Mouse (Mus musculus): ENCODE measurements around the gene Gfer.

- TF ChIP-seq CTCF (IDR thresholded peaks at IDR 0.05) (no peak), EP300 (IDR thresholded peaks at IDR 0.05; ENCODE audit: insufficient read depth, low read depth, low read length) (no peak), POLR2A (IDR thresholded peaks at IDR 0.05; ENCODE audit: insufficient read depth, low read depth, low read length) (no peak)
These were observed 488 bp downstream of the Gfer start for GRCm38 (mm10) chr17:24695326-24696010.
